Mouse (Mus musculus) urinary bladder, adult 2 months (tissue): Measurements from ENCODE around the gene Odf2. TPM values are rescaled to one million over a fixed set of nuclear protein-coding genes. Genes with fewer than 3 reads are reported as not detected.
A peak's percentile ranks its signal among the peaks of the same experiment; 100 is the strongest.
"Not testable (repeated sequence)": the region's sequence is repeated elsewhere in the genome, so short reads cannot be mapped to it uniquely, and the experiment has no call there.

Experiments used
- DNase-seq: peaks from one replicate; pipeline ENCODE4 v3.0.0; 2022; ENCODE audit warnings: low spot score
- polyA plus RNA-seq: library from polyadenylated mRNA; depleted of rRNA; stranded (reverse); fragments of >200 nt; gene quantifications from 2 replicates; pipeline ENCODE4 v1.2.3, GENCODE M21; 2012

The Odf2 gene
- polyA plus RNA-seq, 1 experiment: 41.9 TPM

- peak; percentile 78 for DNase-seq
Observed at GRCm38 (mm10) chr2:29868949-29869645, 19.9 kb upstream of the Odf2 start, which contains the start of gene Cercam. Cercam (plus strand) TSS chr2:29869164.

- peak; percentile 46 for DNase-seq
Observed at GRCm38 (mm10) chr2:29869646-29870451, 19.2 kb upstream of the Odf2 start.

DNA sequence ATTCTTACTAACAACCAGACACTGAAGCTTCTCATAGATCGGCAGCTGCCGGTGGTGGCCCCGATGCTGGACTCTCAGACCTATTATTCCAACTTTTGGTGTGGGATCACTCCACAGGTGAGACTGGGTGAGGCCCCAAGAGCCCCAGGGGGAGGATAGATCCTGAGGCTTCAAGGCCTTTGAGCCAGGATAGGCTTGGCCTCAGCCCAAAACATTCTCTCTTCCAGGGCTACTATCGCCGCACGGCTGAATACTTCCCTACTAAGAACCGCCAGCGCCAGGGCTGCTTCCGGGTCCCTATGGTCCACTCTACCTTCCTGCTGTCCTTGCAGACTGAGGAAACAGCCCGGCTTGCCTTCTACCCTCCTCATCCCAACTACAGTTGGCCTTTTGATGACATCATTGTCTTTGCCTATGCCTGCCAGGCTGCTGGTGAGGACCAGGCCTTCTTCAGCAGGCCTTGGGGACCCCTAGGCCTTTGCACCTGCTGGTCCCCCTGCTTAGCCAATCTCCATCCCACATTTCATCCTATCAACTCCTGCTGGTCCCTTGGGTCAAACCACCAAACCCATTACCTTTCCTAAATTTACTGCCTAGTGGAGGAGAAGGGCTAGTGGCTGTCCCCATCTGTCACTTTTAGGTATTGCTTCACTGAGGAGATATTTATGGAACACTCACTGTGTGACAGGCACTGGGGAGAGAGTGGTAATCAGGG, 16.3 kb upstream of the Odf2 start:
- DNase-seq: no peak

DNA sequence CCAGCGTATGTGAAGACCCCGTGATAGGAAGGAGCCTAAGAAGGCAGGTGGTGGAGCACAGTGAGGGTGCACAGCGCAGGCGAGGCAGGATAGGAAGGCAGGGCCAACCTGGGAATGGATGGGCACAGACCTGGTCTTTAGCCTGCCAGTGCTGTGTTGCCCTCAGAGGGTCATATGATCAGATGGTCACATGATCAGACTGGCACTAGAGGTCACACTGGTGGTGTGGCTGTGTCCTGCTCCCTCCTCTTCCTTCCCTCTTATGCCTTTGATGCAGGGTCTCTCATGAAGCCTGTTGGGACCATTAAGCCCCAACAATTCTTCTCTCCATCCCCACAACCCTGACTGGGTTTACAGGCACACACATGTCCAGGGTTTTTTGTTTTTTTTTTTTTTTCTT, 15.2 kb upstream of the Odf2 start:
- no peak for DNase-seq

GRCm38 (mm10) chr2:29878061-29878460, 11.0 kb upstream of the Odf2 start:
- DNase-seq: no peak

GRCm38 (mm10) chr2:29879191-29879590, 9.8 kb upstream of the Odf2 start:
- no peak for DNase-seq

GRCm38 (mm10) chr2:29879964-29880830, 8.8 kb upstream of the Odf2 start:
- no peak for DNase-seq

DNA sequence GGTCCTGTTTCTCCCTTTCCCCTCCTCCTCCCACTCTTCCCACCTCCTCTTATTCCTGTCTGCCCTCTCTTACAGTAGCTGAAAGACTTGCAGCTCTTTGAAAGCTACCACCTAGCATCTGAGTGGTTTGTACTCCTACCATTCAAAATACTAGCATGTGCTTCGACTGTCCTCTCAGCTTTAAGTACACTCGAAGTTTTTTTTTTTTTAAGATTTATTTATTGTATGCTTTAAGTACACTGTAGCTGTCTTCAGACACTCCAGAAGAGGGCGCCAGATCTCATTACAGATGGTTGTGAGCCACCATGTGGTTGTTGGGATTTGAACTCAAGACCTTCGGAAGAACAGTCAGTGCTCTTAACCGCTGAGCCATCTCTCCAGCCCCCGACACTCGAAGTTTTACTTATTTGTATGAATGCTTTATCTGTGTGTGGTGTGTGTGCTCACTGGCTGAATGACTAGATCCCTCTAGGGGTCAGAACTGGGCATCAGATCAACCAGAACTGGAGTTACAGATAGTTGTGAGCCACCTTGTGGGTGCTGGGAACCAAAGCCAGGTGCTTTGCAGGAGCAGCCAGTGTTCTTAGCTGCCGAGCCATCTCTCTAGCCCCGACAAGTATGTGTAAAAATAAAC, 2.2 kb upstream of the Odf2 start:
- DNase-seq: not testable (repeated sequence)

DNA sequence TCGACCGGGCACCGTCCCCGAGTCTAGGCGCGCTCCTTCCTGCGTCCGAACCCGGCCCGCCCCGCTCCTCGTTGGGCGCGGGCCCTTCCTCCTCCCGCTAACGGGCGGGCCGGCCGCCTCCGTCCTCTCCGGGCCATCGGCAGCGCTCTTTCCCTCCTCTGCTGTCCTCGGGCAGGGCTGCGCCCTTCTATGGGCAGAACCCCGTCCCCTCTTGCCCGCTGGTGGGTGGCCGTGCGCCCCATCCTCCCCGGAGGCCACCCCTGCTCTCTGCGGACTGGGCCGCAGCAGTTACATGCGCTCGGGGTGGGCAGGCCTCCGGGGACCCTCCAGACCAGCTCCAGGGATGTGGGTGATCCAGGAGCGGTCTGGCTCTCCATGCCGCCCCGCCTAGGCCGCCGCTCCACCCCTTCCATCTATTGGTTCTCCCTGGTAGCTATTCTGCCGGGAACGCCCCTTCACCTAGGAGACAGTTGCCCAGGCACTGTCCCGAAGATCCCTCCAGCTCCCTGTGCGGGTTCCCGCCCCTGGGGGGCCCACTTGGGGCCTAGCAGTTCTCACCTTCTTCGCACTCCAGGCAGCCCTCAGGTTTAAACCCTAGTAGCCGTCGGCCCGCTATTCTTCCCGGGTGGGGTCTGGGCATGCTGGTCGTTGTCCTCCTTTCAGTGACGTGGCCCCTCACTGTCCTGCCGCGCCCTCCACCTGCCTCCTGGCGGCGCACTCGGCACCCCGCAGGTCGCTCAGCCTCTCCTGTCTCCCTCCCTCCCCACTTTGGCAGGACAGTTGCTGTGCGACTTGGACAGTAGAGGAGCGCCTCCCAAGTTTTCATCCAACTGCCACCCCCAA, 1.2 kb downstream of the Odf2 start:
- peak; percentile 63 for DNase-seq

- DNase-seq: no peak
Observed at GRCm38 (mm10) chr2:29891773-29892172, 2.8 kb downstream of the Odf2 start.

DNA sequence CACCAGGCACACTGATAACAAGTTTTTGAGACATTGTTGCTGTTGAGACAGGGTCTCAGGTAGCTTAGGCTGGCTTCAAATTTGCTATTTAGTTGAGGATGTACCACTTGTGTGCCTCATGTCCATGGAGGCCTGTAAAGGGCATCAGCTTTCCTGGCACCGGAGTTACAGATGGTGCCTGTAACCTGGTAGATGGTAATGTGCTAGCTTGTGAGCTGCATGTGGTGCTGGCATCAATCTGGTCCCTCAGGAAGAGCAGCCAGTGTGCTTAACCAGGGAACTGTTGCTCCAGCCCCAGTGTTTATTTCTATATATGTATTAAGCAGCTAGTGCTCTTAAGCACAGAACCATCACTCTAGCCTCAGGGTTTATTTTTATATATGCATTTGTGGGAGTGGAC, 7.0 kb downstream of the Odf2 start:
- no peak for DNase-seq

DNA sequence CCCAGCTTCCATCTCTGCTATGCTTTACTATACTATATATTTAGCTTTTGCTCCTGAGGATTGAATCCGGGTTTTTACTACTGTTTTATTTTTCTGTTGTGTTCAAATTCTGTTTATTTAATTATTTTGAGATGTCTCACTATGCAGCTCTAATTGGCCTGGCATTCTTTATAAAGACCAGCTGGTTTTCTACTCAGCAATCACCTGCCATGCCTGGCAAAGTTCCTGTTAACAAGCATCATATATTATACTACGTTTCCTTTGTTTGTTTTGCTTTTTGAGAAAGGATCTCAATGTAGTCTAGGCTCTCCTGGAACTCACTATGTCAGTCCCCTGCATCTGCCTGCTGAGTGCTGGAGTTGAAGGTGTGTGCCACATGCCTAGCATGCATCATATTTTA, 8.3 kb downstream of the Odf2 start:
- DNase-seq: no peak

GRCm38 (mm10) chr2:29898081-29898480, 9.1 kb downstream of the Odf2 start:
- no peak for DNase-seq

- DNase-seq: no peak
Observed at GRCm38 (mm10) chr2:29902194-29902593, 13.2 kb downstream of the Odf2 start.

- DNase-seq: not testable (repeated sequence)
Observed at GRCm38 (mm10) chr2:29908171-29908570, 19.1 kb downstream of the Odf2 start.

- DNase-seq: no peak
Observed at GRCm38 (mm10) chr2:29910042-29910441, 21.0 kb downstream of the Odf2 start.

- no peak for DNase-seq
Observed at GRCm38 (mm10) chr2:29917621-29918020, 28.6 kb downstream of the Odf2 start.

DNA sequence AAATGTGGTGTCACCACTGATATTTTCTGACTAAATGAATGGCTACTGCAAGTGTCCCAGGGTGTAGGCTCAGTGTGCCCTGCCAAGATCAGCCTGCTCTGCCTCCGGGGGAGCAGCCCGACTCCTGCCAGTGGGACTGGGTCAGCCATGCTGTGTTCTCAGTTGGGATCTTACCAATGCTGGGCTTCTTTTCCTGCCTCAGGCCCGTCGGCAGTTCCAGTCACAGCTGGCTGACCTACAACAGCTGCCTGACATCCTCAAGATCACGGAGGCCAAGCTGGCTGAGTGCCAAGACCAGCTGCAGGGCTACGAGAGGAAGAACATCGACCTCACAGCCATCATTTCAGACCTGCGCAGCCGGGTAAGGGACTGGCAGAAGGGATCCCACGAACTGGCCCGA, 33.0 kb downstream of the Odf2 start:
- DNase-seq: no peak

GRCm38 (mm10) chr2:29926542-29926941, 37.5 kb downstream of the Odf2 start:
- DNase-seq: no peak

DNA sequence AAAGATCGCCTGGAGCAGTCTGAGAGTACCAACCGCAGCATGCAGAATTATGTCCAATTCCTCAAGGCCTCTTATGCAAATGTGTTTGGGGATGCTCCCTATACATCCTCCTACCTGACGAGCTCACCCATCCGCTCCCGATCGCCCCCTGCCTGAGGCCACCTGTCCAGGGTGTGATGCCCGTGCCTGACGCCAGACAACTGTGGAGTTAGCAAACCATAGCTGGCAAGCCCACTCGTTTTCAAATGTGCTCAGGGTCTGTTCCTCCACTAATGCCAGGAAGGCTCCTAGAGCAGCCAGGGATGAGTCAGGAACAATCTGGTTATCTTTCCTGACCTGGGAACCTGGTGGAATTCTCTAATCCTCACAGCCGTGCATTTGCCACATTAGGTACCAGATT, 41.5 kb downstream of the Odf2 start:
- no peak for DNase-seq
